Mouse (Mus musculus): ENCODE measurements around the gene Ttc3. TPM values are rescaled to one million over a fixed set of nuclear protein-coding genes. Genes with fewer than 3 reads are reported as not detected.

Gene Ttc3
- total RNA-seq, 2 experiments from 2014 or later: 83.9 to 89.1 TPM

DNA sequence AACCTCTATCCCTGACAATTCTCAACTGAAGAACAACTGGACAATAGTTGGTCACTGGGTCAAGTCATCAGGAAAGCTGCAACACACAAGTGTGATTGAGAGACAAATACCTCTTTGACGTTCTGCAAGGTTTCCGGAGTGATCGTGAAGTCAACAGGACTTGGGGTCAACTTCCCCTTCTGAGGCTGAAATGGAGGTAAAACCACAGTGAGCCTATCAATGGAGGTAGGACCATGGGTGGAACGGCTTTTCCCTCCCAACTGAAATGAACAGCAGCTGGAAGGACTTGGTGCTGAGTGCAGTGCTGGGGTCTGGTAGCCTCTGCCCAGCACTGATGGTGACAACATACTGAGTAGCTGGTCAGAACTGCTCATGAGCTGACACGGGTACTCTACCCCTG is 133.8 kb downstream of the Ttc3 start:
- no peak for DNase-seq

GRCm38 (mm10) chr16:94507071-94507470 is 136.7 kb downstream of the Ttc3 start:
- no peak for DNase-seq

DNA sequence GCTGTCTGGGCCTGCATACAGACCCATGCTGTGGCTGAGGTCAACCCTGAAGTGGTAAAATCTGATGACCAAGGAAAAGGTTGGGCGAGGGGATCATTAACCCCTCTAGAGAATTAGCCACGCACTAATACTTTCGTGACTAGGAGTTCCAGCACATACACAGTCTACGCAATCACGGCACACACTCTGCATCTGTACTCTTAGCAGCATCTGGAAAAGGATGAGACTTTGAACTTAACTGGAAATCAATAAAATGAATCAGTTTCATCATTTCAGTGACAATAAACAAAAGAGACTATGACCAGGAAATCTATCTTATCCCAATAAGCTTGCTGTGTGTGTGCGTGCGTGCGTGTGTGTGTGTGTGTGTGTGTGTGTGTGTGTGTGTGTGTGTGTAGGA is 138.4 kb downstream of the Ttc3 start:
- no peak for DNase-seq

DNA sequence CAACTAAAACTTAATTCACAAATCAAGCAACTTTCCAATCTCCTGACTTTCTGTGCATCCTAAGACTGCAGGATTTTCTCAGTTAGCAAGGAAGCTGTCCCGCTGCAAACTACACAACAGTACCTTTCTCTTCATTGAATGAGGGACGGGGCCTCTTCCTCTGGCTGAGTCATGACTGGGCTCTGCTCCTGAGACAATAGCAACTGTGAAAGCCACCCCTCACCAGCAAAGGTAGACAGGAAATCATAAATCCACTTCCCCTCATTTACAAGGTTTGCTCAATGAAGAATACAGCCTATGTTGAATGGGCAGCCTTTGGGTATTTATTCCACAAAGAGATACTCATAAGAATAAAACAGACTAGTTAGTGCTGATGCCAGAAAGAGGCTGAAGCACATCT is 139.6 kb downstream of the Ttc3 start:
- DNase-seq: no peak

DNA sequence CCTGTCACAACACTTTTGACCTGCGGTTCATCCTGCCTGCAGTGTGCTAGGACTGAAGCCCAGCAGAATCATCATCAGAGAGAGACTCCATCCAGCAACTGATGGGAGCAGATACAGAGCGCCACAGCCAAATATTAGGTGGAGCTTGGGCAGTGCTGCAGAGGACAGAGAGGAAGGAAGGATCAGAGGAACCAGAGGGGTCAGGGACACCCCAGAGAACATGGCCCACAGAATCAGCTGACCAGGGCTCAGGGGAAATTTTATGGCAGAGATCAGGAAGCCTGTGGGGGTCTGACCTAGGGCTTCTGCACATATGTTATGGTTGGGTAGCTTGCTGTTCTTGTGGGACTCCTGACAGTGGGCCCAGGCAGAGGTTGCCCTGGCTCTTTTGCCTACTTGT is 147.2 kb downstream of the Ttc3 start:
- DNase-seq: peak in 1 of 2 experiments; percentile 22

Other genes starting within 250 kb of the Ttc3 start
- gene Hlcs, start 57.0 kb upstream of the Ttc3 start, total RNA-seq (2021): 1 to 10 TPM; 7.3 to 9.1 TPM
- gene Ripply3, start 42.2 kb upstream of the Ttc3 start, total RNA-seq (2021): 1 to 10 TPM; 3.7 to 4.0 TPM
- gene Pigp, start 1.2 kb downstream of the Ttc3 start, total RNA-seq (2021): 100 to 1,000 TPM; 119 to 125 TPM
- gene Vps26c, start 156.2 kb downstream of the Ttc3 start, total RNA-seq (2021): 10 to 100 TPM; 20.7 to 21.7 TPM
- 10 to 100 TPM; 64.8 to 73.1 TPM for gene Dyrk1a, start 199.4 kb downstream of the Ttc3 start, total RNA-seq (2021)